Mouse (Mus musculus) C2C12 (cell line): ENCODE results near the gene Micu1. TPM values are rescaled to one million over a fixed set of nuclear protein-coding genes. Genes with fewer than 3 reads are reported as not detected.
A peak's percentile ranks its signal among the peaks of the same experiment; 100 is the strongest.

Experiments used
- H3K27me3 ChIP-seq: one replicate; pipeline ENCODE4 v1.6.1; 2011; ENCODE audit not compliant: control insufficient read depth, insufficient read depth, insufficient read length
- H3K36me3 ChIP-seq: one replicate; pipeline ENCODE4 v1.6.1; 2011; ENCODE audit not compliant: control insufficient read depth, insufficient read depth
- H3K4me3 ChIP-seq: one replicate; pipeline ENCODE4 v1.5.1; 2011; ENCODE audit warnings: mild to moderate bottlenecking, control low read depth; ENCODE audit not compliant: poor library complexity, insufficient read depth, severe bottlenecking
- H3K79me2 ChIP-seq: one replicate; pipeline ENCODE4 v1.6.1; 2011; ENCODE audit not compliant: control insufficient read depth, insufficient read depth
- H3K79me3 ChIP-seq: one replicate; pipeline ENCODE4 v1.6.1; 2011; ENCODE audit warnings: low read depth, control low read depth
- H3ac ChIP-seq: one replicate; pipeline ENCODE3; 2011; ENCODE audit warnings: low read depth; ENCODE audit not compliant: control insufficient read depth, insufficient read length
- CEBPB ChIP-seq: IDR thresholded peaks from one replicate; pipeline ENCODE4 v1.6.1; 2011; ENCODE audit warnings: low read depth, mild to moderate bottlenecking, control low read depth, moderate library complexity
- CTCF ChIP-seq: IDR thresholded peaks from one replicate; pipeline ENCODE4 v1.5.1; 2011; ENCODE audit not compliant: control insufficient read depth, insufficient read depth, insufficient read length
- FOSL1 ChIP-seq: IDR thresholded peaks from one replicate; pipeline ENCODE4 v1.8.0; 2011; ENCODE audit warnings: mild to moderate bottlenecking, low read length; ENCODE audit not compliant: poor library complexity, insufficient read depth, severe bottlenecking
- MAX ChIP-seq: IDR thresholded peaks from one replicate; pipeline ENCODE4 v1.6.1; 2011; ENCODE audit warnings: mild to moderate bottlenecking, control low read depth
- MYOD1 ChIP-seq: IDR thresholded peaks from one replicate; pipeline ENCODE4 v1.6.1; 2011; ENCODE audit warnings: low read depth; ENCODE audit not compliant: control insufficient read depth, insufficient read length
- MYOG ChIP-seq: IDR thresholded peaks from one replicate; pipeline ENCODE4 v1.6.1; 2011; ENCODE audit not compliant: control insufficient read depth, insufficient read length; ENCODE audit errors: extremely low read depth
- USF1 ChIP-seq: IDR thresholded peaks from one replicate; pipeline ENCODE4 v1.6.1; 2011; ENCODE audit warnings: low read depth, mild to moderate bottlenecking, control low read depth, moderate library complexity
- polyA plus RNA-seq: library from polyadenylated mRNA; unstranded; fragments of >200 nt; fragmentation: generic; extraction: Trizol; gene quantifications from one replicate; pipeline ENCODE4 v1.2.1, GENCODE M21; 2012; ENCODE audit warnings: missing spikeins

Gene Micu1
- polyA plus RNA-seq, 1 experiment: 90.2 TPM

DNA sequence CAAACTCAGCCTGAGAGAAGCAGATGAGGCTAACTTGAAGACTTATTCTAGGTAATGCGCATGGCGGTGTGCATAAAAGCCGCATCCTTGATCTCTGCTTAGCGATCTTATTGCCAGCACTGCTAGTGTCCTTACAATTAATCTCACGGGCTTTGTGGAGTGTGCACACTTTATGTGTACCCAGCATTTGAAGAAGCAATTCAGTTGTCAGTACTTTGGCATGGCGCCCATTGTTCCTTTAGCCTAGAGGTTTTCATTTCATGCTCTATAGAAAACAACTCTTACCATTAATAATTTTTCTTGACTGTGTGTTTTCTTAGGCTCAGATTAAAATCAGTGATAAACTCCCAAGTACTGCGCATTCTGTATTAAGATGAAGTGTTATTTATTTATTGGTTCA lies 7.0 kb downstream of the Micu1 start:
- TF ChIP-seq CEBPB: no peak
- no peak for TF ChIP-seq FOSL1
- no peak for TF ChIP-seq MAX
- no peak for TF ChIP-seq MYOG
- peaks cover 60% of the 10 kb centered on the region for H3K79me3 ChIP-seq
- H3ac ChIP-seq: no peak overlapping the region
- peaks cover 85% of the 10 kb centered on the region for H3K79me2 ChIP-seq
- no peak overlapping the region for H3K4me3 ChIP-seq
- no peaks in the 10 kb centered on the region for H3K27me3 ChIP-seq
- H3K36me3 ChIP-seq: peaks cover 13% of the 10 kb centered on the region

DNA sequence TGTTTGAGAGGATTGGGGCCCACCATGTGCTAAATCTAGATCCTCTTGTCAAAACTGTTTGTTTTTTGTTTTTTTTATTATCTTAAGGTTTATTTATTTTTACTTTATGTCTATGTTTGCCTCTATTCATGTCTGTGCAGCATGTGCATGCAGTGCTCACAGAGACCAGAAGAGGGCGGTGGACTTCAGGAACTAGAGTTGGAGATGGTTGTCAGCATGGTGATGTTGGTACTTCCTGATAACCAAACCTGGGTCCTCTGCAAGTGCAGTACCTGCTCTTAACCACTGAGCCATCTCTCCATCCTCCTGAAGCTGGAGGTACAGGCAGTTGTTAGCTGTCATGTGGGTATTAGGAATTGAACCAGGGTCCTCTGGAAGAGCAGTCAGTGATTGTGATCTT lies 8.0 kb downstream of the Micu1 start:
- Histone ChIP-seq H3K4me3 (no peak overlapping the region), H3K79me2 (peaks cover 85% of the 10 kb centered on the region), H3K27me3 (no peaks in the 10 kb centered on the region), H3K79me3 (peaks cover 53% of the 10 kb centered on the region), H3K36me3 (peaks cover 13% of the 10 kb centered on the region), H3ac (no peak overlapping the region)
- no peak for TF ChIP-seq FOSL1
- TF ChIP-seq MYOG: no peak
- no peak for TF ChIP-seq USF1
- no peak for TF ChIP-seq MYOD1
- no peak for TF ChIP-seq CEBPB
- no peak for TF ChIP-seq CTCF
- no peak for TF ChIP-seq MAX

DNA sequence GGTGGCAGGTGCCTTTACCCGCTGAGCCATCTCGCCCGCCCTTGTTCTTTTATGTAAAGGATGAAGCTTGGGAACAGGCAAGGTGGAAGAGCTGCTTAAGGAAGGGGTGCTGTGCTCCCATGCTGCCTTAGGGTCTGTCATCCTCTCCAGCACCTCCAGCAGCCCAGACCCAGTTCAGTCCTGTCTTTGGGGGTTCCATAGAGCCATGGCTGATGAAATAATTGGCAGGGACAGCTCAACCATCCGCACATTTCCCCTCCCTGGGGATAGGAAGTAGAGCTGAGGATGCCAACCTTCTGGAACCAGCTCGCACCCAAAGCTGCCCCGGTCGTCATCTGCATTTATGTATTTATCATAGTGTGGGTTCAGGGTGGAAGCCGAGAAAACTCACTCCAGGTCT lies 9.8 kb downstream of the Micu1 start:
- Histone ChIP-seq H3K79me3 (peaks cover 36% of the 10 kb centered on the region), H3K4me3 (no peak overlapping the region), H3ac (no peak overlapping the region), H3K27me3 (no peaks in the 10 kb centered on the region), H3K36me3 (peaks cover 13% of the 10 kb centered on the region), H3K79me2 (peaks cover 75% of the 10 kb centered on the region)
- TF ChIP-seq FOSL1 (no peak), MYOG (no peak), CTCF (no peak), MAX (no peak), USF1 (no peak), MYOD1 (no peak), CEBPB (no peak)

DNA sequence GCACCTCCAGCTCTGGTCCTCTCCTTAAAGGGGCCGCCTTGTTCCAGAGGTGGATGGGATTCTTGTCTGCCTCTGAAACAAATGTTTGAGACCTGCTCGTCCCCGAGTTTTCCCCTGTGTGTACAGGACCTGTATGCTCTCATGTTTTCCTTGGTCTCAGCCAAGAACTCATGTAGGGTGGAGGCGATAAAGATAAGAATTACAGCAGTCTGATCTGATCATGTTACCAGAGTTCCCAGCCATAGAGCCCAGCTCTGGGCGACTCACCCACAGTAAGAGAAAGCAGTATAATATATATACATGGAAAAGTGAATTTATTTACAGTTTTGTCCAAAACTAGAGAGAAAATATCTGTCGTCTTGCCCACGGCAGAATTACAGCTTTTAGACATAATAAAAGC lies 17.7 kb downstream of the Micu1 start:
- Histone ChIP-seq H3K79me3 (peaks cover 7% of the 10 kb centered on the region), H3K27me3 (no peaks in the 10 kb centered on the region), H3K4me3 (no peak overlapping the region), H3K79me2 (peaks cover 74% of the 10 kb centered on the region), H3ac (no peak overlapping the region), H3K36me3 (peaks cover 4% of the 10 kb centered on the region)
- TF ChIP-seq FOSL1 (no peak), MYOD1 (no peak), CEBPB (no peak), USF1 (no peak), CTCF (no peak), MAX (no peak), MYOG (no peak)

DNA sequence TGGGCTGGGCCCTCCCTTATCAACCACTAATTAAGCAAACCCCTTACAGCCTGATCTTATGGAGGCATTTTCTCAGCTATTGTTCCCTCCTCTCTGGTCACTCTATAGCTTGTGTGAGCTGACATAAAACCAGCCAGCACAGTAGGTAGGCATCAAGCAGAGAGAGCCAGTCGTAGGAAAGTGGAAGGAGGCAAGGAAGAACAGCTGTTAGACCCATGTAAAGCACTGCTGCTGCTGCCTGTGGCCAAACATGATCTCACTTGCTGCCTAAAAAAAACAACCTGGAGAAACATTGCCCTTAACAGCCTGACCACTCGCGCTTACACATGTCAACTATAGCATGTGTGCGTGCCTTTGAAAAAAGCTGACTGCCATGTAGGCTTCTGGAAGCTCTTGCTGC lies 19.3 kb downstream of the Micu1 start:
- Histone ChIP-seq H3K79me3 (peaks cover 13% of the 10 kb centered on the region), H3K79me2 (peaks cover 84% of the 10 kb centered on the region), H3K4me3 (no peak overlapping the region), H3K36me3 (peaks cover 4% of the 10 kb centered on the region), H3ac (no peak overlapping the region), H3K27me3 (no peaks in the 10 kb centered on the region)
- TF ChIP-seq CEBPB (no peak), FOSL1 (no peak), MAX (no peak), CTCF (no peak), MYOG (no peak), MYOD1 (no peak), USF1 (no peak)

DNA sequence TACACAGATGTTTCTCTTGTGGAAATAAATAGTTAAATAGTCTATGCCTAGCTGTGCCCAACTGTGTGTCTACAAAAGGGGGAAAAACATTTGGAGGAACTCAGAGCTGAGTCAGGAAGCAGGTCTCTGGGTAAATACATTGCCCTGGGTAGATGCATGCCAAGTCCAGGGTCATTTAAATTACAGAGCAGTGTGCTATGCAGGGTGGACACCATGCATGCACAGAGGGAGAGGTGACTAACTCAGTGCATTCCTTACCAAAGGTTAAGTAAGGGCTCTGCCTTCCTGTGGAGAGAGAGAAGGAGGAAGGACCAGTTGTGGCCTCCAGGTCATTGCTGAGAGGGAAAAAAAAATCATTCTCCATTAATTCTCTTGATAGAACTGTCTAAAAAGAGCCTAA lies 22.4 kb downstream of the Micu1 start:
- peaks cover 20% of the 10 kb centered on the region for H3K36me3 ChIP-seq
- H3ac ChIP-seq: no peak overlapping the region
- H3K4me3 ChIP-seq: no peak overlapping the region
- H3K27me3 ChIP-seq: no peaks in the 10 kb centered on the region
- TF ChIP-seq FOSL1 (no peak), MAX (peak; percentile 39)
- peaks cover 11% of the 10 kb centered on the region for H3K79me3 ChIP-seq
- H3K79me2 ChIP-seq: peaks cover 63% of the 10 kb centered on the region
